Mouse (Mus musculus): ENCODE measurements around the gene Gm37240. TPM values are rescaled to one million over a fixed set of nuclear protein-coding genes. Genes with fewer than 3 reads are reported as not detected.
A peak's percentile ranks its signal among the peaks of the same experiment; 100 is the strongest.

Gene Gm37240
- polyA plus RNA-seq, 1 experiment from 2014 or later, result 2.8 TPM

- Histone ChIP-seq H3K27me3 (replicated peaks; ENCODE audit: low read depth, poor library complexity, severe bottlenecking) (no peaks in the 10 kb centered on the region), H3K9me3 (0 out of 2 replicates have a peak, but pooled peaks cover 3% of the 10 kb centered on the region), H3K36me3 (replicated peaks) (no peaks in the 10 kb centered on the region), H3K27ac (replicated peaks) (no peak overlapping the region; the same call in 1 of the 2 replicates), H3K4me1 (peaks cover 16% of the 10 kb centered on the region), H3K4me3 (no peak overlapping the region)
- peak; percentile 22 for DNase-seq (ENCODE audit: low spot score)
- WGBS, result 24% methylated on average over 3 of the region's 3 CpGs
Observed at GRCm38 (mm10) chr3:85373039-85373438, 514.3 kb downstream of the Gm37240 start.

- Histone ChIP-seq H3K4me3 (no peak overlapping the region), H3K9me3 (no peaks in the 10 kb centered on the region), H3K27me3 (replicated peaks; ENCODE audit: low read depth, poor library complexity, severe bottlenecking) (no peaks in the 10 kb centered on the region), H3K36me3 (replicated peaks) (no peaks in the 10 kb centered on the region), H3K4me1 (peaks cover 14% of the 10 kb centered on the region; the same call in 1 of the 2 replicates), H3K27ac (replicated peaks) (no peak overlapping the region)
- DNase-seq (ENCODE audit: low spot score), result no peak
- WGBS, result 82% methylated on average over 10 of the region's 10 CpGs
Observed at GRCm38 (mm10) chr3:85369847-85370246, 517.5 kb downstream of the Gm37240 start.

GRCm38 (mm10) chr3:85369157-85369556 is 518.2 kb downstream of the Gm37240 start:
- Histone ChIP-seq H3K9me3 (no peaks in the 10 kb centered on the region), H3K27ac (replicated peaks) (no peak overlapping the region), H3K4me1 (peaks cover 14% of the 10 kb centered on the region; the same call in 1 of the 2 replicates), H3K36me3 (replicated peaks) (no peaks in the 10 kb centered on the region), H3K27me3 (replicated peaks; ENCODE audit: low read depth, poor library complexity, severe bottlenecking) (no peaks in the 10 kb centered on the region), H3K4me3 (no peak overlapping the region)
- WGBS, result 77% methylated on average over 5 of the region's 5 CpGs
- DNase-seq (ENCODE audit: low spot score), result no peak

- Histone ChIP-seq H3K27me3 (replicated peaks; ENCODE audit: low read depth, poor library complexity, severe bottlenecking) (no peaks in the 10 kb centered on the region), H3K27ac (replicated peaks) (no peak overlapping the region), H3K4me3 (no peak overlapping the region), H3K9me3 (no peaks in the 10 kb centered on the region), H3K36me3 (replicated peaks) (no peaks in the 10 kb centered on the region), H3K4me1 (peaks cover 14% of the 10 kb centered on the region; the same call in 1 of the 2 replicates)
- 85% methylated on average over 16 of the region's 16 CpGs for WGBS
- DNase-seq (ENCODE audit: low spot score), result no peak
Observed at GRCm38 (mm10) chr3:85368354-85369120, 518.8 kb downstream of the Gm37240 start.

- Histone ChIP-seq H3K4me1 (0 out of 2 replicates have a peak, but pooled peaks cover 4% of the 10 kb centered on the region), H3K27ac (replicated peaks) (no peak overlapping the region), H3K9me3 (no peaks in the 10 kb centered on the region), H3K27me3 (replicated peaks; ENCODE audit: low read depth, poor library complexity, severe bottlenecking) (no peaks in the 10 kb centered on the region), H3K4me3 (no peak overlapping the region), H3K36me3 (replicated peaks) (no peaks in the 10 kb centered on the region)
- 74% methylated on average over 5 of the region's 5 CpGs for WGBS
- DNase-seq (ENCODE audit: low spot score), result no peak
Observed at GRCm38 (mm10) chr3:85364591-85365343, 522.6 kb downstream of the Gm37240 start.

- no peak overlapping the region for H3K27ac ChIP-seq (replicated peaks)
- no peaks in the 10 kb centered on the region for H3K9me3 ChIP-seq
- no peaks in the 10 kb centered on the region for H3K36me3 ChIP-seq (replicated peaks)
- DNase-seq (ENCODE audit: low spot score), result no peak
- 92% methylated on average over 7 of the region's 7 CpGs for WGBS
- no peaks in the 10 kb centered on the region for H3K4me1 ChIP-seq
- no peaks in the 10 kb centered on the region for H3K27me3 ChIP-seq (replicated peaks; ENCODE audit: low read depth, poor library complexity, severe bottlenecking)
- H3K4me3 ChIP-seq, result no peak overlapping the region
Observed at GRCm38 (mm10) chr3:85362883-85363282, 524.4 kb downstream of the Gm37240 start.

GRCm38 (mm10) chr3:85356373-85356772 is 530.9 kb downstream of the Gm37240 start:
- no peak overlapping the region for H3K4me3 ChIP-seq
- H3K36me3 ChIP-seq (replicated peaks), result no peaks in the 10 kb centered on the region
- no peaks in the 10 kb centered on the region for H3K27me3 ChIP-seq (replicated peaks; ENCODE audit: low read depth, poor library complexity, severe bottlenecking)
- no peaks in the 10 kb centered on the region for H3K9me3 ChIP-seq
- H3K27ac ChIP-seq (replicated peaks), result no peak overlapping the region
- no peaks in the 10 kb centered on the region for H3K4me1 ChIP-seq
- DNase-seq (ENCODE audit: low spot score), result no peak
- 91% methylated on average over 3 of the region's 3 CpGs for WGBS

- 86% methylated on average over 6 of the region's 6 CpGs for WGBS
- DNase-seq (ENCODE audit: low spot score), result no peak
- Histone ChIP-seq H3K4me1 (no peaks in the 10 kb centered on the region), H3K27me3 (replicated peaks; ENCODE audit: low read depth, poor library complexity, severe bottlenecking) (no peaks in the 10 kb centered on the region), H3K36me3 (replicated peaks) (no peaks in the 10 kb centered on the region), H3K27ac (replicated peaks) (no peak overlapping the region), H3K9me3 (no peaks in the 10 kb centered on the region), H3K4me3 (no peak overlapping the region)
Observed at GRCm38 (mm10) chr3:85348021-85348420, 539.3 kb downstream of the Gm37240 start.

GRCm38 (mm10) chr3:85341103-85341860 is 546.0 kb downstream of the Gm37240 start:
- Histone ChIP-seq H3K27me3 (replicated peaks; ENCODE audit: low read depth, poor library complexity, severe bottlenecking) (no peaks in the 10 kb centered on the region), H3K9me3 (no peaks in the 10 kb centered on the region), H3K4me1 (peaks cover 9% of the 10 kb centered on the region), H3K27ac (replicated peaks) (no peak overlapping the region), H3K4me3 (no peak overlapping the region), H3K36me3 (replicated peaks) (no peaks in the 10 kb centered on the region)
- 86% methylated on average over 12 of the region's 12 CpGs for WGBS
- peak; percentile 26 for DNase-seq (ENCODE audit: low spot score)

- Histone ChIP-seq H3K4me3 (no peak overlapping the region), H3K27me3 (replicated peaks; ENCODE audit: low read depth, poor library complexity, severe bottlenecking) (no peaks in the 10 kb centered on the region), H3K27ac (replicated peaks) (no peak overlapping the region), H3K36me3 (replicated peaks) (no peaks in the 10 kb centered on the region), H3K9me3 (no peaks in the 10 kb centered on the region), H3K4me1 (peaks cover 9% of the 10 kb centered on the region)
- WGBS, result 43% methylated on average over 3 of the region's 3 CpGs
- DNase-seq (ENCODE audit: low spot score), result no peak
Observed at GRCm38 (mm10) chr3:85340491-85340890, 546.8 kb downstream of the Gm37240 start.

- DNase-seq (ENCODE audit: low spot score), result no peak
Observed at GRCm38 (mm10) chr3:85339926-85340325, 547.4 kb downstream of the Gm37240 start.

GRCm38 (mm10) chr3:85339269-85339820 is 548.0 kb downstream of the Gm37240 start:
- no peak overlapping the region for H3K4me3 ChIP-seq
- H3K36me3 ChIP-seq (replicated peaks), result no peaks in the 10 kb centered on the region
- H3K27me3 ChIP-seq (replicated peaks; ENCODE audit: low read depth, poor library complexity, severe bottlenecking), result no peaks in the 10 kb centered on the region
- peaks cover 9% of the 10 kb centered on the region for H3K4me1 ChIP-seq
- WGBS, result 85% methylated on average over 10 of the region's 10 CpGs
- H3K27ac ChIP-seq (replicated peaks), result no peak overlapping the region
- H3K9me3 ChIP-seq, result no peaks in the 10 kb centered on the region
- DNase-seq (ENCODE audit: low spot score), result no peak

More at GRCm38 (mm10) chr3:85339926-85340325, 547.4 kb downstream of the Gm37240 start:
- no peaks in the 10 kb centered on the region for H3K9me3 ChIP-seq
- no peaks in the 10 kb centered on the region for H3K27me3 ChIP-seq (replicated peaks; ENCODE audit: low read depth, poor library complexity, severe bottlenecking)
- H3K4me1 ChIP-seq, result peaks cover 9% of the 10 kb centered on the region
- 68% methylated on average over 2 of the region's 2 CpGs for WGBS
- no peaks in the 10 kb centered on the region for H3K36me3 ChIP-seq (replicated peaks)
- H3K4me3 ChIP-seq, result no peak overlapping the region
- no peak overlapping the region for H3K27ac ChIP-seq (replicated peaks)
